Mouse (Mus musculus) olfactory bulb, adult 2 months (tissue): ENCODE measurements around the gene Usp31. TPM values are rescaled to one million over a fixed set of nuclear protein-coding genes. Genes with fewer than 3 reads are reported as not detected.

ENCODE experiments used
- H3K27ac ChIP-seq: fragments of 200-500 bp; 2 replicates; pipeline ENCODE4 v1.5.1; 2012; ENCODE audit warnings: low read depth, low read length; ENCODE audit not compliant: insufficient read depth
- H3K4me1 ChIP-seq: fragments of 200-500 bp; 2 replicates; pipeline ENCODE4 v1.6.1; 2012; ENCODE audit warnings: low read length; ENCODE audit not compliant: control insufficient read depth, insufficient read depth
- H3K4me3 ChIP-seq: fragments of 200-500 bp; 2 replicates; pipeline ENCODE4 v1.5.1; 2012; ENCODE audit warnings: mild to moderate bottlenecking, low read depth, low read length, moderate library complexity; ENCODE audit not compliant: insufficient read depth
- CTCF ChIP-seq: fragments of 200-500 bp; IDR thresholded peaks from 2 replicates; pipeline ENCODE4 v1.5.1; 2012; ENCODE audit warnings: low read depth, mild to moderate bottlenecking, low read length, moderate library complexity; ENCODE audit not compliant: insufficient read depth
- POLR2A ChIP-seq: fragments of 200-500 bp; IDR thresholded peaks from 2 replicates; pipeline ENCODE4 v1.6.1; 2012; ENCODE audit warnings: mild to moderate bottlenecking, low read depth, low read length, moderate library complexity; ENCODE audit not compliant: insufficient read depth
- WGBS: fragments of 180-500 bp; shearing (Covaris S2); methylation state at CpG from one replicate; pipeline ENCODE4 v1.1.7; 2018; 5-methylcytosine and 5-hydroxymethylcytosine counted together
- polyA plus RNA-seq: library from polyadenylated mRNA; stranded (reverse); fragments of >200 nt; gene quantifications from 2 replicates; pipeline ENCODE4 v1.2.4, GENCODE M21; 2012; ENCODE audit warnings: low replicate concordance; ENCODE audit not compliant: missing spikeins, insufficient read depth, insufficient read length

Gene Usp31
- polyA plus RNA-seq = not detected in 2 replicates

- Histone ChIP-seq H3K4me3 (peak within 1 kb of the TSS; percentile 79), H3K27ac (0 out of 2 replicates have a peak within 1 kb of the TSS, but pooled peaks have one; percentile 31), H3K4me1 (0 out of 2 replicates have a peak, but pooled peaks cover 2% of the 10 kb centered on the region)
- whole genome bisulfite sequencing = under 1% methylated on average over 76 of the region's 82 CpGs
- TF ChIP-seq POLR2A (peak; percentile 61; the same call in 1 of the 2 replicates), CTCF (no peak)
Observed at GRCm38 (mm10) chr7:121707073-121707667, at the start of gene Usp31. Gene Usp31, minus strand, starts transcription at chr7:121707253.

- Histone ChIP-seq H3K4me1 (no peaks in the 10 kb centered on the region), H3K4me3 (no peak overlapping the region)
Observed at GRCm38 (mm10) chr7:121754748-121755147, 47.7 kb upstream of the Usp31 start.

GRCm38 (mm10) chr7:121750244-121750643, 43.2 kb upstream of the Usp31 start:
- no peak overlapping the region for H3K4me3 ChIP-seq
- WGBS = 78% methylated on average over 5 of the region's 5 CpGs
- no peaks in the 10 kb centered on the region for H3K4me1 ChIP-seq
- no peak for TF ChIP-seq POLR2A
- no peak for TF ChIP-seq CTCF
- H3K27ac ChIP-seq = no peak overlapping the region

More at GRCm38 (mm10) chr7:121754748-121755147, 47.7 kb upstream of the Usp31 start:
- 72% methylated on average over 8 of the region's 8 CpGs for WGBS
- no peak overlapping the region for H3K27ac ChIP-seq
- no peak for TF ChIP-seq CTCF

- peaks cover 9% of the 10 kb centered on the region for H3K4me1 ChIP-seq
- 87% methylated on average over 29 of the region's 29 CpGs for WGBS
- TF ChIP-seq CTCF (no peak), POLR2A (no peak)
- no peak overlapping the region for H3K27ac ChIP-seq
- no peak overlapping the region for H3K4me3 ChIP-seq
Observed at GRCm38 (mm10) chr7:121737511-121738415, 30.7 kb upstream of the Usp31 start.

- Histone ChIP-seq H3K4me3 (peak within 1 kb of the TSS; percentile 22), H3K27ac (no peak within 1 kb of the TSS), H3K4me1 (peaks cover 9% of the 10 kb centered on the region)
- peak; percentile 94 for TF ChIP-seq CTCF
- no peak for TF ChIP-seq POLR2A
- WGBS = under 1% methylated on average over 38 of the region's 38 CpGs
Observed at GRCm38 (mm10) chr7:121734171-121734831, 27.2 kb upstream of the Usp31 start, which contains the start of gene Scnn1g. Gene Scnn1g, plus strand, starts transcription at chr7:121734479.

GRCm38 (mm10) chr7:121730225-121730624, 23.2 kb upstream of the Usp31 start:
- H3K4me1 ChIP-seq = peaks cover 9% of the 10 kb centered on the region
- WGBS = 39% methylated on average over 5 of the region's 5 CpGs
- TF ChIP-seq POLR2A (no peak), CTCF (no peak)
- no peak overlapping the region for H3K27ac ChIP-seq
- no peak overlapping the region for H3K4me3 ChIP-seq

- H3K4me1 ChIP-seq = peaks cover 4% of the 10 kb centered on the region; the same call in 1 of the 2 replicates
- TF ChIP-seq POLR2A (no peak), CTCF (no peak)
- no peak overlapping the region for H3K4me3 ChIP-seq
- H3K27ac ChIP-seq = no peak overlapping the region
- 58% methylated on average over 7 of the region's 7 CpGs for WGBS
Observed at GRCm38 (mm10) chr7:121717031-121717430, 10.0 kb upstream of the Usp31 start.

- no peak for TF ChIP-seq POLR2A
- 32% methylated on average over 2 of the region's 2 CpGs for WGBS
- Histone ChIP-seq H3K4me3 (no peak overlapping the region), H3K27ac (no peak overlapping the region), H3K4me1 (peaks cover 2% of the 10 kb centered on the region; the same call in 1 of the 2 replicates)
Observed at GRCm38 (mm10) chr7:121711171-121711570, 4.1 kb upstream of the Usp31 start.

- H3K4me1 ChIP-seq = peaks cover 4% of the 10 kb centered on the region; the same call in 1 of the 2 replicates
- WGBS = 3% methylated on average over 77 of the region's 77 CpGs
Observed at GRCm38 (mm10) chr7:121706411-121707072, 511 bp downstream of the Usp31 start.

More at GRCm38 (mm10) chr7:121706411-121707072, 511 bp downstream of the Usp31 start:
- peak overlapping the region; percentile 79 for H3K4me3 ChIP-seq
- TF ChIP-seq CTCF (no peak), POLR2A (no peak)
- no peak overlapping the region for H3K27ac ChIP-seq
